Mouse (Mus musculus) MEL (cell line): ENCODE results near the gene Ahsa1. TPM values are rescaled to one million over a fixed set of nuclear protein-coding genes. Genes with fewer than 3 reads are reported as not detected.

ENCODE experiments used
- DNase-seq: peaks from one replicate; pipeline ENCODE4 v3.0.0; 2011; ENCODE audit warnings: low read depth, low spot score
- H3K27ac ChIP-seq: 2 replicates; pipeline ENCODE4 v1.5.1; 2012; ENCODE audit warnings: low read depth, mild to moderate bottlenecking, control low read depth, low read length, moderate library complexity; ENCODE audit not compliant: control insufficient read depth
- H3K27me3 ChIP-seq, 2 experiments: fragments of 150-350 bp in 1 of 2; sonication (generic) in 1 of 2; 2 replicates each; pipeline ENCODE4 v1.6.1; 2012; ENCODE audit warnings: low read length in 2 of 2, mild to moderate bottlenecking in 2 of 2, improper control_type of control experiment in 1 of 2, moderate library complexity in 1 of 2; ENCODE audit not compliant: insufficient read depth in 2 of 2, control insufficient read depth in 1 of 2
- H3K36me3 ChIP-seq, 2 experiments: 2 replicates each; pipeline ENCODE4 v1.6.1; 2012 to 2014; ENCODE audit warnings: low read length in 2 of 2, improper control_type of control experiment in 1 of 2, inconsistent platforms in 1 of 2, mild to moderate bottlenecking in 1 of 2; ENCODE audit not compliant: insufficient read depth in 2 of 2, control insufficient read depth in 1 of 2
- H3K4me1 ChIP-seq, 2 experiments: fragments of 150-350 bp in 1 of 2; sonication (generic) in 1 of 2; 2 replicates each; pipeline ENCODE4 v1.6.1; 2012; ENCODE audit warnings: low read length in 2 of 2, improper control_type of control experiment in 1 of 2, mild to moderate bottlenecking in 1 of 2; ENCODE audit not compliant: insufficient read depth in 2 of 2, control insufficient read depth in 1 of 2
- H3K4me3 ChIP-seq, 2 experiments: fragments of 150-350 bp in 1 of 2; sonication (generic) in 1 of 2; 2 replicates each; pipeline ENCODE4 v1.5.1; 2012; ENCODE audit warnings: low read depth in 2 of 2, low read length in 2 of 2, mild to moderate bottlenecking in 2 of 2, moderate library complexity in 2 of 2, control low read depth in 1 of 2, improper control_type of control experiment in 1 of 2; ENCODE audit not compliant: control insufficient read depth in 1 of 2, insufficient read depth in 1 of 2
- H3K79me2 ChIP-seq: 2 replicates; pipeline ENCODE4 v1.6.1; 2012; ENCODE audit warnings: mild to moderate bottlenecking, low read length, moderate library complexity; ENCODE audit not compliant: control insufficient read depth, poor library complexity, insufficient read depth
- H3K9ac ChIP-seq: 2 replicates; pipeline ENCODE4 v1.6.1; 2012; ENCODE audit warnings: low read depth, mild to moderate bottlenecking, control low read depth, low read length, moderate library complexity; ENCODE audit not compliant: control insufficient read depth, poor library complexity, severe bottlenecking
- H3K9me3 ChIP-seq: fragments of 150-350 bp; sonication (generic); replicated peaks from 2 replicates; pipeline ENCODE4 v1.6.1; 2012; ENCODE audit warnings: mild to moderate bottlenecking, low read length, improper control_type of control experiment, moderate library complexity; ENCODE audit not compliant: insufficient read depth
- BHLHE40 ChIP-seq: IDR thresholded peaks from 2 replicates; pipeline ENCODE4 v1.6.1; 2012; ENCODE audit warnings: low read depth, mild to moderate bottlenecking, inconsistent platforms, low read length, improper control_type of control experiment, borderline replicate concordance
- CHD2 ChIP-seq: IDR thresholded peaks from 2 replicates; pipeline ENCODE4 v1.6.1; 2011; ENCODE audit warnings: low read length, improper control_type of control experiment
- E2F4 ChIP-seq: IDR thresholded peaks from 2 replicates; pipeline ENCODE4 v1.6.1; 2011; ENCODE audit warnings: low read depth, low read length, improper control_type of control experiment, borderline replicate concordance
- GATA1 ChIP-seq: IDR thresholded peaks from 2 replicates; pipeline ENCODE4 v1.6.1; 2011; ENCODE audit warnings: low read depth, low read length, improper control_type of control experiment
- HCFC1 ChIP-seq: IDR thresholded peaks from 2 replicates; pipeline ENCODE4 v1.6.1; 2012; ENCODE audit warnings: low read depth, mild to moderate bottlenecking, inconsistent platforms, low read length, improper control_type of control experiment, moderate library complexity
- JUND ChIP-seq: IDR thresholded peaks from 2 replicates; pipeline ENCODE4 v1.6.1; 2011; ENCODE audit warnings: low read depth, mild to moderate bottlenecking, improper control_type of control experiment, low read length
- MAFK ChIP-seq: IDR thresholded peaks from 2 replicates; pipeline ENCODE4 v1.6.1; 2011; ENCODE audit warnings: low read depth, mild to moderate bottlenecking, low read length, improper control_type of control experiment, borderline replicate concordance
- MAZ ChIP-seq: IDR thresholded peaks from 2 replicates; pipeline ENCODE4 v1.6.1; 2012; ENCODE audit warnings: low read depth, mild to moderate bottlenecking, inconsistent platforms, low read length, improper control_type of control experiment
- MEF2A ChIP-seq: IDR thresholded peaks from 2 replicates; pipeline ENCODE4 v1.6.1; 2014; ENCODE audit warnings: low read depth, mild to moderate bottlenecking, inconsistent platforms, low read length, improper control_type of control experiment; ENCODE audit not compliant: poor library complexity, insufficient replicate concordance, severe bottlenecking; ENCODE audit errors: extremely low read depth
- MXI1 ChIP-seq: IDR thresholded peaks from 2 replicates; pipeline ENCODE4 v1.6.1; 2011; ENCODE audit warnings: mild to moderate bottlenecking, low read depth, low read length, improper control_type of control experiment
- NELFE ChIP-seq: IDR thresholded peaks from 2 replicates; pipeline ENCODE4 v1.6.1; 2011; ENCODE audit warnings: low read depth, low read length, improper control_type of control experiment
- NRF1 ChIP-seq: IDR thresholded peaks from 2 replicates; pipeline ENCODE4 v1.6.1; 2014; ENCODE audit warnings: low read depth, mild to moderate bottlenecking, inconsistent platforms, low read length, improper control_type of control experiment, moderate library complexity; ENCODE audit not compliant: poor library complexity, insufficient read depth, severe bottlenecking
- POLR2A ChIP-seq, 2 experiments: IDR thresholded peaks; 2 replicates each; pipeline ENCODE4 v1.6.1; 2011 to 2012; ENCODE audit warnings: low read length in 2 of 2, mild to moderate bottlenecking in 2 of 2, control low read depth in 1 of 2, improper control_type of control experiment in 1 of 2, low read depth in 1 of 2, moderate library complexity in 1 of 2; ENCODE audit not compliant: control insufficient read depth in 1 of 2, insufficient read depth in 1 of 2, poor library complexity in 1 of 2
- RCOR1 ChIP-seq: IDR thresholded peaks from 2 replicates; pipeline ENCODE4 v1.6.1; 2012; ENCODE audit warnings: low read depth, mild to moderate bottlenecking, inconsistent platforms, low read length, improper control_type of control experiment
- TAL1 ChIP-seq: IDR thresholded peaks from 2 replicates; pipeline ENCODE4 v1.6.1; 2012; ENCODE audit warnings: mild to moderate bottlenecking, inconsistent platforms, low read length, moderate library complexity, mixed read lengths
- TBP ChIP-seq: IDR thresholded peaks from 2 replicates; pipeline ENCODE4 v1.8.0; 2011; ENCODE audit warnings: low read depth, low read length, improper control_type of control experiment
- USF2 ChIP-seq, 2 experiments: IDR thresholded peaks; 2 replicates each; pipeline ENCODE4 v1.6.1; 2011 to 2012; ENCODE audit warnings: improper control_type of control experiment in 2 of 2, low read length in 2 of 2, borderline replicate concordance in 1 of 2, inconsistent platforms in 1 of 2, low read depth in 1 of 2, mild to moderate bottlenecking in 1 of 2; ENCODE audit not compliant: insufficient read depth in 1 of 2
- ZMIZ1 ChIP-seq: IDR thresholded peaks from 2 replicates; pipeline ENCODE4 v1.6.1; 2012; ENCODE audit warnings: low read depth, mild to moderate bottlenecking, inconsistent platforms, low read length, improper control_type of control experiment, moderate library complexity
- polyA plus RNA-seq, 2 experiments: library from polyadenylated mRNA; stranded (reverse) in 1 of 2; unstranded in 1 of 2; fragments of >175 nt in 1 of 2; fragments of >200 nt in 1 of 2; gene quantifications; 2 replicates each; pipeline versions ENCODE4 v1.2.1 to v1.2.4; 2012; ENCODE audit warnings: low replicate concordance in 2 of 2, low read depth in 1 of 2; ENCODE audit not compliant: insufficient read length in 2 of 2, insufficient read depth in 1 of 2, missing spikeins in 1 of 2
- total RNA-seq: library from RNA; depleted of rRNA; stranded (reverse); fragments of 300-350 nt; gene quantifications from 2 replicates; pipeline ENCODE4 v1.2.3, GENCODE M21; 2012

Ahsa1 gene
- total and polyA plus RNA-seq, 3 experiments, result 403 to 424 TPM; not detected in 1

GRCm38 (mm10) chr12:87260562-87260961, 5.7 kb upstream of the Ahsa1 start:
- Histone ChIP-seq H3K79me2 (no peaks in the 10 kb centered on the region), H3K9ac (no peak overlapping the region), H3K4me3 (no peak overlapping the region), H3K27ac (no peak overlapping the region), H3K4me1 (no peaks in the 10 kb centered on the region), H3K36me3 (peaks cover 0 to 3% of the 10 kb centered on the region in 2 experiments; a peak in 1 of 4 replicates), H3K27me3 (no peaks in the 10 kb centered on the region), H3K9me3 (no peaks in the 10 kb centered on the region)
- TF ChIP-seq ZMIZ1 (no peak), MAFK (no peak), BHLHE40 (no peak), GATA1 (no peak), NELFE (no peak), USF2 (IDR thresholded peaks at IDR 0.05; ENCODE audit: borderline replicate concordance in 1 of 2, insufficient read depth in 1 of 2, low read depth in 1 of 2, low read length in 2 of 2) (no peak), TBP (no peak), RCOR1 (no peak), JUND (no peak), MEF2A (no peak), HCFC1 (no peak), NRF1 (no peak)
- no peak for DNase-seq

- Histone ChIP-seq H3K4me1 (peaks cover 0 to 7% of the 10 kb centered on the region in 2 experiments; a peak in 3 of 4 replicates), H3K4me3 (peak overlapping the region; percentile 68 to 90), H3K36me3 (peaks cover 12 to 16% of the 10 kb centered on the region in 2 experiments), H3K79me2 (peaks cover 23% of the 10 kb centered on the region), H3K27me3 (no peaks in the 10 kb centered on the region), H3K27ac (no peak overlapping the region), H3K9ac (peak overlapping the region; percentile 79), H3K9me3 (no peaks in the 10 kb centered on the region)
- 0 out of 2 replicates have a peak, but pooled peaks have one; percentile 18 for TF ChIP-seq GATA1
- no peak for TF ChIP-seq POLR2A (IDR thresholded peaks at IDR 0.05; ENCODE audit: control insufficient read depth in 1 of 2, insufficient read depth in 1 of 2, low read depth in 1 of 2, low read length in 2 of 2, poor library complexity in 1 of 2)
- no peak for TF ChIP-seq E2F4
- no peak for TF ChIP-seq CHD2
- TF ChIP-seq TAL1, result no peak
- TF ChIP-seq MAFK, result no peak
- no peak for TF ChIP-seq MAZ
- TF ChIP-seq RCOR1, result peak; percentile 74
- TF ChIP-seq MXI1, result no peak
- DNase-seq, result no peak
Observed at GRCm38 (mm10) chr12:87265444-87265843, 835 bp upstream of the Ahsa1 start.
